Mouse (Mus musculus): ENCODE data around the gene Notch2. TPM values are rescaled to one million over a fixed set of nuclear protein-coding genes. Genes with fewer than 3 reads are reported as not detected.

The Notch2 gene
- polyA plus RNA-seq, 1 experiment = 0.05 TPM

DNA sequence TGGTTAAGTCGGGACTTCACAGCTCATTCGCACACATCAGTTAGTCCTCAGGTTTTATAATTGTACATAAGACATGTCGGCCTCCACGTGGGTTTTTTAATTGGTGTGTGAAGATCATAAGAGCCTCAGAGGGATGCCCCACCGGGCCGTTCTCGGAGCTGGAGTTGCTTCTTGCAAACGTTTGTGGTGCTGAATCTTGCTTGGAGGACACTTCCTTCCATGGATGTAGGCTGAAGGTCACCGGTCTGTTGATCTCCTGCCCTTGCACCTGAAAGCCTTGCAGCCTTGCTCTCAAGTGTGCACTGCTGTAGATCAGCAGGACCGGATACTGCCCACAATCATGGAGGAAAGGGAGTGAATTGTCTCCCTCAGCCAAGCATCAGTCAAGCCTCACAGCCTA, 137.7 kb downstream of the Notch2 start:
- H3K9me3 ChIP-seq (ENCODE audit: control insufficient read depth, low read length) = no peaks in the 10 kb centered on the region
- no peaks in the 10 kb centered on the region for H3K27me3 ChIP-seq (ENCODE audit: control insufficient read depth)
- peaks cover 27% of the 10 kb centered on the region for H3K36me3 ChIP-seq (ENCODE audit: control insufficient read depth)
- no peaks in the 10 kb centered on the region for H3K4me1 ChIP-seq (ENCODE audit: control insufficient read depth)
- TF ChIP-seq TAL1 (IDR thresholded peaks at IDR 0.05; ENCODE audit: low read length) (no peak), GATA1 (IDR thresholded peaks at IDR 0.05; ENCODE audit: low read length) (no peak)
- H3K4me3 ChIP-seq (replicated peaks) = no peak overlapping the region

DNA sequence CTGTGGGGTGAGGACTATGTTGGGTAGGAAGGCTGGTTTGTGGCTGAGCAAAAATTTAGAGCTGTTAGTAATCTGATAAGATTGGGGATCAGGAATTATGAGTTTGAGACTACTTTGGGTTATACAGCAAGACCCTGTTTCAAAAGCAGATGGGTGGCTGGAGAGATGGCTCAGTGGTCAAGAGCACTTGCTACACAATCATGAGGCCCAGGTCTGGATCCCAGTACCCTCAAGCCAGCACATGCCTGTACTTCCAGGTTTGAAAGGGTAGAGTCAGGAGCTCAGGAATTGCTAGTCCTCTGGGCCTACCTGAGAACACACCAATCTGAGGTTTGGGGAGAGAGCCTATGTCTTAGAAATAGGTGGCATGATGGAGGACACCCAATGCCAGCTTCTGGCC, 140.1 kb downstream of the Notch2 start:
- no peak for TF ChIP-seq TAL1 (IDR thresholded peaks at IDR 0.05; ENCODE audit: low read length)
- no peak for TF ChIP-seq GATA1 (IDR thresholded peaks at IDR 0.05; ENCODE audit: low read length)
- no peaks in the 10 kb centered on the region for H3K4me1 ChIP-seq (ENCODE audit: control insufficient read depth)
- no peak overlapping the region for H3K4me3 ChIP-seq (replicated peaks)
- H3K36me3 ChIP-seq (ENCODE audit: control insufficient read depth) = peaks cover 2% of the 10 kb centered on the region
- H3K27me3 ChIP-seq (ENCODE audit: control insufficient read depth) = no peaks in the 10 kb centered on the region
- H3K9me3 ChIP-seq (ENCODE audit: control insufficient read depth, low read length) = no peaks in the 10 kb centered on the region

DNA sequence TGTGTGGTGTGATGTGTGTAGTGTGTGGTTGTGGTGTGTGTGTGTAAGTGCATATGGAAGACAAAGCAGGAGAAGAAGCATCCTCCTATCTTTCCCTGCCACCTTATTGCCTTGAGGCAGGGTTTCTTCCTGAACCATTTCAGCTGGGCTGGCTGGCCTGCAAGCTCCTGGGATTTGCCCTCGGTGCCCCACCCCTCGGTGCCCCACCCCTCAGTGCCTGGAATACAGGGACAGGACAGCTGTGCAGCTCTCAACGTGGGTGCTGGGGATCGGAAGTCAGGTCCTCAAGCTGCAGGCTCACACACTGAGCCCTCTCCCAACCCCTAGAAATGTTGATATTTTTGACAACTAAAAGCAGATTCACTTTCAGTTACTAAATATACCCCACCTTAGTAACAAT, 142.8 kb downstream of the Notch2 start:
- no peaks in the 10 kb centered on the region for H3K4me1 ChIP-seq (ENCODE audit: control insufficient read depth)
- H3K27me3 ChIP-seq (ENCODE audit: control insufficient read depth) = no peaks in the 10 kb centered on the region
- TF ChIP-seq GATA1 (IDR thresholded peaks at IDR 0.05; ENCODE audit: low read length) (no peak), TAL1 (IDR thresholded peaks at IDR 0.05; ENCODE audit: low read length) (no peak)
- H3K4me3 ChIP-seq (replicated peaks) = no peak overlapping the region
- H3K9me3 ChIP-seq (ENCODE audit: control insufficient read depth, low read length) = no peaks in the 10 kb centered on the region
- H3K36me3 ChIP-seq (ENCODE audit: control insufficient read depth) = no peaks in the 10 kb centered on the region

DNA sequence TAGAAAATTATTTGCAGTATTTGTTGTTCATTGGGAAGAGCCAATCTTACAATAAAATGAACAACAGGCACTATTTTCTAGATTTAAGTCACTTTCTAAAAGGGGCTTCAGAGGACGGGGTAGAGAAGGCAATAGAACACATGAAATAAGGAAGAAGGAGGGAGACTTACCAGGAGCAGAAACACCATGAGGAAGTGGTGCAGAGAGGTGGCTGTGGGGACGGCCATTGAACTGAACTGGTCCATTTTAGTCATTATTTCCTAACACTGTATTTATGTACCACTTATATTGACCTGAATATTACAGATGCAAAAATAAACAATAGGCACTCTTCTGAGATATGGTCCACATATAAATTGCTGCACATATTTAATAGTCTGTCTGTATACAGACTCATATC, 143.7 kb downstream of the Notch2 start:
- TF ChIP-seq TAL1 (IDR thresholded peaks at IDR 0.05; ENCODE audit: low read length) (no peak), GATA1 (IDR thresholded peaks at IDR 0.05; ENCODE audit: low read length) (no peak)
- H3K9me3 ChIP-seq (ENCODE audit: control insufficient read depth, low read length) = no peaks in the 10 kb centered on the region
- H3K4me3 ChIP-seq (replicated peaks) = no peak overlapping the region
- no peaks in the 10 kb centered on the region for H3K36me3 ChIP-seq (ENCODE audit: control insufficient read depth)
- no peaks in the 10 kb centered on the region for H3K27me3 ChIP-seq (ENCODE audit: control insufficient read depth)
- no peaks in the 10 kb centered on the region for H3K4me1 ChIP-seq (ENCODE audit: control insufficient read depth)

DNA sequence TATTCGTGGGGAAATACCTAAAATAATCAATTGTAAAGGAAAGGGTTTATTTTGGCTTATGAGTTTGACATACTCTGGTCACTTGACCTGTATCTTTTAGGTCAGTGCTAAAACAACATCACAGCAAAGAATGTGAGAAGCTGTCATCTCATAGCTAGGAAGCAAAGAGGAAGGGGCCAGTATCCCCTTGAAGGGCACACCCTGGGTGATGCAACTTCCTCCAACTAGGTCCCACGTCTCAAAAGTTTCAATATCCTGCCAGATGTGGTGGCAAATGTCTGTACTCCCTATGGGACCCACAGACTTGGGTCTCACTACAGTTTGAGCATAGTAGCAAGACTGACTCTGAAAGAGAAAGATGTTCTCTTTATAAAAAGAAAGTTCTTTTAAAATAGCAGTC, 144.3 kb downstream of the Notch2 start:
- Histone ChIP-seq H3K27me3 (ENCODE audit: control insufficient read depth) (no peaks in the 10 kb centered on the region), H3K4me1 (ENCODE audit: control insufficient read depth) (no peaks in the 10 kb centered on the region), H3K36me3 (ENCODE audit: control insufficient read depth) (no peaks in the 10 kb centered on the region), H3K4me3 (replicated peaks) (no peak overlapping the region), H3K9me3 (ENCODE audit: control insufficient read depth, low read length) (no peaks in the 10 kb centered on the region)
- TF ChIP-seq GATA1 (IDR thresholded peaks at IDR 0.05; ENCODE audit: low read length) = no peak
- TF ChIP-seq TAL1 (IDR thresholded peaks at IDR 0.05; ENCODE audit: low read length) = no peak

DNA sequence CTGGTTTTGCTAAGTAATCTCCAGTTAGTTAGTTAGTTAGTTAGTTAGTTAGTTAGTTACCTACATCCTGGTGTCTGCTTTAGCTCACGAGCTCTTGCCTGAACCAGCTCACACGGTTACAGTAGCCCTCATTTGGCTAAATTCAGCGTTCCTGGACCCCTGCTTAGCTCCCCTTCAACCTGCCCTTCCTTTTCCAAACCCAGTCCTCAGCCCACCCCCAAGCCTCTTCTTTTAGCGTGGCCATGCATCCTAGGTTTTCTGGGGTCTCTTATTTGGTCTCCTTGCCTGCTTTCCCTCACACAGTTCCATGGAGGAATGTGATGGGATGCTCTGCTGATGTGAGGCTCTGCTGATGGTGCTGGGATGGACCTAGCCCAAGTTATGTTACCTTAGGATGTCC, 145.3 kb downstream of the Notch2 start:
- Histone ChIP-seq H3K9me3 (ENCODE audit: control insufficient read depth, low read length) (no peaks in the 10 kb centered on the region), H3K4me3 (replicated peaks) (no peak overlapping the region), H3K36me3 (ENCODE audit: control insufficient read depth) (no peaks in the 10 kb centered on the region), H3K4me1 (ENCODE audit: control insufficient read depth) (no peaks in the 10 kb centered on the region), H3K27me3 (ENCODE audit: control insufficient read depth) (no peaks in the 10 kb centered on the region)
- TF ChIP-seq TAL1 (IDR thresholded peaks at IDR 0.05; ENCODE audit: low read length) (no peak), GATA1 (IDR thresholded peaks at IDR 0.05; ENCODE audit: low read length) (no peak)

DNA sequence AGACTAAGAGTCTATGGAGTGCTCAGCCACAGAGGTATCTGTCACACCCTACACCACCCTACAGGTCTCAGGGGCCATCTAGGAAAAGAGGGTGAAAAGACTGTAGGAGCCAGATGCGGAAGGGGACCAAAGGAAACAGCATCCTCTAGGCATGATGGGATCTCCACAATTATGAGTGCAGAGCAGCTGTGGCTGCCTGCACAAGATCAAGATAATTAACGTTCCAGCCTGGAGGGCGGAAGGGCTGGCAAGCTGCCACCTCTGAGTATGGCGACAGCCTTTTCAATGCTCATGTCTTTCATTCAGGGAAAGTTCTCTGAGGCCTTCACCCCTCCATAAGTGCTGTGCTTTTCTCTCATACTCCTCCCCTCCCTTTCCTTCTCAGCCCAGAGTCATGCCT, 146.0 kb downstream of the Notch2 start:
- no peak for TF ChIP-seq GATA1 (IDR thresholded peaks at IDR 0.05; ENCODE audit: low read length)
- no peak for TF ChIP-seq TAL1 (IDR thresholded peaks at IDR 0.05; ENCODE audit: low read length)
- Histone ChIP-seq H3K4me1 (ENCODE audit: control insufficient read depth) (no peaks in the 10 kb centered on the region), H3K4me3 (replicated peaks) (no peak overlapping the region), H3K9me3 (ENCODE audit: control insufficient read depth, low read length) (no peaks in the 10 kb centered on the region), H3K36me3 (ENCODE audit: control insufficient read depth) (no peaks in the 10 kb centered on the region), H3K27me3 (ENCODE audit: control insufficient read depth) (no peaks in the 10 kb centered on the region)

DNA sequence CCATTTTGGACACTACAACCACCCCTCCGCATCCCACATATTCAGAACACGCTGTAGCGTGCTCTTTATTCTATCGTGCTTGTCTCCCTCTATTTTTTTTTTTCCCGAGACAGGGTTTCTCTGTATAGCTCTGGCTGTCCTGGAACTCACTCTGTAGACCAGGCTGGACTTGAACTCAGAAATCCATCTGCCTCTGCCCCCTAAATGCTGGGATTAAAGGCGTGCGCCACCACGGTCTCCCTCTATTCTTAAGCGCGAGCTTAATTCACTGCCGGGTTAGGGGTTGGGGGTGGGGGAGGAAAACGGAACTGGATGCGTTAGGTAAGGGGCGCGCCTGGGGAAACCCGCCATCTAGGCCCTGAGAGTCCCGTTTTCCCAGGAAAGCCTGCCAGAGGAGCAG, 147.0 kb downstream of the Notch2 start, which contains the start of gene Adam30:
Gene Adam30, plus strand, starts transcription at position 301 of the 400 bp plus-strand sequence.
- Histone ChIP-seq H3K4me1 (ENCODE audit: control insufficient read depth) (no peaks in the 10 kb centered on the region), H3K4me3 (replicated peaks) (no peak within 1 kb of the TSS), H3K9me3 (ENCODE audit: control insufficient read depth, low read length) (no peaks in the 10 kb centered on the region), H3K36me3 (ENCODE audit: control insufficient read depth) (no peaks in the 10 kb centered on the region), H3K27me3 (ENCODE audit: control insufficient read depth) (no peaks in the 10 kb centered on the region)
- TF ChIP-seq GATA1 (IDR thresholded peaks at IDR 0.05; ENCODE audit: low read length) = no peak

DNA sequence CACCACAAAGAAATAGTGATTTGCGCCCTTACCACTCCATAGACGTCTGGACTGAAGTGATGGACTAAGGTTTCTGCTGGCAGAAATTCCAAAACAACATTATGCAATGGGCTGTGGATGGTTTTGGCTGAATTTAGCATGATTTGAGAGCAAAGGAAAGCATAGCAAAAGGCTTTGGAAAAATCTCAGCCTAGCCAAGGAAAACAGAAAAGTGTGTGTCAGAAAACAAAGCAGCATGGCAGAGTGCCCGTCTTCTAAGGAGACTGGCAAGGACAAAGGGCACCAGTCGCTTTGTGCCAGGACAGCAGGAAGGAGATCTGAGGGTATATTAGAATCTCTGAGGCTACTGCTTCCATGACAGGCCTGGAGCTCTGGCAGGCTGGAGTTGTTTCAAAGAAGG, 165.0 kb downstream of the Notch2 start:
- TF ChIP-seq TAL1 (IDR thresholded peaks at IDR 0.05; ENCODE audit: low read length) (no peak), GATA1 (IDR thresholded peaks at IDR 0.05; ENCODE audit: low read length) (no peak)
- H3K36me3 ChIP-seq (ENCODE audit: control insufficient read depth) = no peaks in the 10 kb centered on the region
- H3K27me3 ChIP-seq (ENCODE audit: control insufficient read depth) = no peaks in the 10 kb centered on the region
- H3K4me1 ChIP-seq (ENCODE audit: control insufficient read depth) = no peaks in the 10 kb centered on the region
- no peak overlapping the region for H3K4me3 ChIP-seq (replicated peaks)
- H3K9me3 ChIP-seq (ENCODE audit: control insufficient read depth, low read length) = no peaks in the 10 kb centered on the region

DNA sequence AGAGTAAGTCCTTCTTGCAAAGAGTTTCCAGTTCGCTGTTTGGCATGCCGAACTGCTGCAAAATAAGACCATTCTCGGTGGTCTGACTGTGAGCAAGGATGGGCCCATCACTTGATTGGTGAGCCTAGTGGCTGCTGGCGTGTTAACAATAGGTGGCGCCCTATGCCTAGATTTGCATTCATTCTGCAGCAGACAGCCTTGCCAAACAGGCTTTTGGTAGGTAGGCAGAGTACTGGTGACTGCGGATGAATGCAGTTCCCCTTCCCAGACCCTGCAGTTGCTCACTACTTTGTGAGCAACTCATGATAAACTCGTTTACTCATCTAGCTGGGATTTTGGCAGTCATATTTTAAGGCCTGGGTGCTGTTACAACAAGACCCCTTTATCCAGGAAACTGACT, 167.5 kb downstream of the Notch2 start:
- Histone ChIP-seq H3K4me1 (ENCODE audit: control insufficient read depth) (no peaks in the 10 kb centered on the region), H3K4me3 (replicated peaks) (no peak overlapping the region), H3K27me3 (ENCODE audit: control insufficient read depth) (no peaks in the 10 kb centered on the region), H3K36me3 (ENCODE audit: control insufficient read depth) (no peaks in the 10 kb centered on the region), H3K9me3 (ENCODE audit: control insufficient read depth, low read length) (no peaks in the 10 kb centered on the region)
- TF ChIP-seq GATA1 (IDR thresholded peaks at IDR 0.05; ENCODE audit: low read length) = no peak
- TF ChIP-seq TAL1 (IDR thresholded peaks at IDR 0.05; ENCODE audit: low read length) = no peak

Data from erythroblast, embryonic 14.5 days (primary cell).